17 mouse cellular contexts compared by ENCODE assay signal in genomic region chr17:27173715-27174114, GRCm38 (mm10). TPM values are rescaled to one million over a fixed set of nuclear protein-coding genes. Genes with fewer than 3 reads are reported as not detected.
DNase-seq lines count a peak whose midpoint lies in the region; ATAC-seq and TF ChIP-seq lines count a peak whose summit lies in the region.
"Had no signal": no experiment of that assay in that cellular context is flagged by ENCODE, and none has a peak within 500 bp of the region (broad histone marks: within the 10 kb centered on the region; RNA-seq: fewer than 3 reads in every experiment).

No protein-coding gene starts in this region.

- H3K27ac ChIP-seq in gastrocnemius, adult 2 months, result peak overlapping the region; percentile 24; the same call in 1 of the 2 replicates
- H3K27ac ChIP-seq: embryonic facial prominence, embryonic 13.5 days; heart, embryonic 13.5 days; liver, embryonic 12.5 days; midbrain, embryonic 10.5 days had no signal

- intact Hi-C loops in gastrocnemius, adult 2 months (cut with DNase I), result no loop called here
- intact Hi-C loops in gastrocnemius, postnatal 14 days (cut with DNase I; ENCODE audit: low total_unique reads), result no loop called here

- no peak overlapping the region for H3K4me3 ChIP-seq in gastrocnemius, adult 2 months
- H3K4me3 ChIP-seq: embryonic facial prominence, embryonic 13.5 days; heart, embryonic 13.5 days; liver, embryonic 12.5 days; midbrain, embryonic 10.5 days had no signal

- TF ChIP-seq CTCF in gastrocnemius, adult 2 months (IDR thresholded peaks at IDR 0.05), result no peak

- no peak for DNase-seq in gastrocnemius, adult 2 months
- DNase-seq in gastrocnemius, postnatal 14 days, result no peak
- peak; percentile 43 to 53 for DNase-seq in lung, postnatal 4 days
- DNase-seq in lung, postnatal 10 days, result no peak
- no peak for DNase-seq in kidney, adult 9 months
- no peak for DNase-seq in right cerebral cortex, postnatal 25 days
- DNase-seq: cerebellum, adult 11 months; heart, postnatal 36 days; kidney, adult 8-10 months; kidney, postnatal 36 days; retina, postnatal 1 day had no signal

- peak; percentile 78 for ATAC-seq in granulocyte monocyte progenitor cell, adult 5-6 weeks (replicated peaks; ENCODE audit: poor library complexity, severe bottlenecking)
- ATAC-seq: inflammation-experienced regulatory T-cells, adult 6 months; liver, embryonic 12.5 days had no signal

RNA-seq across cellular contexts. Expression of gene Ip6k3, which starts 6.1 kb away (rescaled TPM):
- 10 to 100 TPM; 30.9 to 84.2 TPM for total RNA-seq in gastrocnemius, adult 2 months (2021)
- 100 to 1,000 TPM in 1 of 2 experiments, 10 to 100 TPM in 1; 91.4 to 128 TPM for total RNA-seq in gastrocnemius, postnatal 14 days (2021)
- not detected in 2 replicates for total RNA-seq in granulocyte monocyte progenitor cell, adult 5-6 weeks (2014; fragmentation: Nextera tagmentation)
- not detected in 2 replicates for total RNA-seq in granulocyte monocyte progenitor cell, adult 5-6 weeks (2017)

RNA-seq across cellular contexts. Expression of gene Lemd2, which starts 30.6 kb away (rescaled TPM):
- total RNA-seq in gastrocnemius, adult 2 months (2021), result 10 to 100 TPM; 22.4 to 23.9 TPM
- 10 to 100 TPM; 17.8 to 18.0 TPM for total RNA-seq in gastrocnemius, postnatal 14 days (2021)
- 36.5 and 36.9 TPM in 2 replicates for total RNA-seq in granulocyte monocyte progenitor cell, adult 5-6 weeks (2014; fragmentation: Nextera tagmentation)
- total RNA-seq in granulocyte monocyte progenitor cell, adult 5-6 weeks (2017), result 23.5 and 29.7 TPM in 2 replicates

RNA-seq across cellular contexts. Expression of gene Uqcc2, which starts 40.0 kb away (rescaled TPM):
- 100 to 1,000 TPM; 405 to 424 TPM for total RNA-seq in gastrocnemius, adult 2 months (2021)
- total RNA-seq in gastrocnemius, postnatal 14 days (2021), result 100 to 1,000 TPM; 342 TPM
- 142 and 196 TPM in 2 replicates for total RNA-seq in granulocyte monocyte progenitor cell, adult 5-6 weeks (2014; fragmentation: Nextera tagmentation)
- 166 and 171 TPM in 2 replicates for total RNA-seq in granulocyte monocyte progenitor cell, adult 5-6 weeks (2017)

Comparison
In these comparisons a context has a peak if more than half of its experiments do, and no peak if none do; other contexts are left out.
1. DNase-seq: peak in lung, postnatal 4 days (2 of 2); none in gastrocnemius, adult 2 months (single experiment), gastrocnemius, postnatal 14 days (single experiment), lung, postnatal 10 days (single experiment), kidney, adult 9 months (single experiment) and right cerebral cortex, postnatal 25 days (single experiment).
2. RNA of gene Ip6k3, which starts 6.1 kb away (total RNA-seq): 91.4 to 128 TPM in gastrocnemius, postnatal 14 days and 30.9 to 84.2 TPM in gastrocnemius, adult 2 months; not detected in granulocyte monocyte progenitor cell, adult 5-6 weeks; every median in the first group is over 10 times any median in the second.